Mouse (Mus musculus): Measurements from ENCODE around the gene Col19a1. TPM values are rescaled to one million over a fixed set of nuclear protein-coding genes. Genes with fewer than 3 reads are reported as not detected.

Col19a1 gene
- polyA plus RNA-seq, 1 experiment: 1.2 TPM

GRCm38 (mm10) chr1:24452159-24452558 is 135.1 kb downstream of the Col19a1 start:
- 77% methylated on average over 7 of the region's 7 CpGs for WGBS
- Histone ChIP-seq H3K4me3 (replicated peaks; ENCODE audit: control insufficient read depth, low read depth, low read length) (no peak overlapping the region), H3K27ac (ENCODE audit: control insufficient read depth, insufficient read depth, low read depth, low read length, poor library complexity) (no peak overlapping the region), H3K4me1 (ENCODE audit: control insufficient read depth, insufficient read depth, low read length) (no peaks in the 10 kb centered on the region)
- TF ChIP-seq POLR2A (IDR thresholded peaks at IDR 0.05; ENCODE audit: borderline replicate concordance, control insufficient read depth, low read depth, low read length): no peak
- TF ChIP-seq CTCF (IDR thresholded peaks at IDR 0.05; ENCODE audit: control insufficient read depth, insufficient read depth, low read length): no peak

- no peak overlapping the region for H3K27ac ChIP-seq (ENCODE audit: control insufficient read depth, insufficient read depth, low read depth, low read length, poor library complexity)
- no peak for TF ChIP-seq CTCF (IDR thresholded peaks at IDR 0.05; ENCODE audit: control insufficient read depth, insufficient read depth, low read length)
- TF ChIP-seq POLR2A (IDR thresholded peaks at IDR 0.05; ENCODE audit: borderline replicate concordance, control insufficient read depth, low read depth, low read length): no peak
- no peaks in the 10 kb centered on the region for H3K4me1 ChIP-seq (ENCODE audit: control insufficient read depth, insufficient read depth, low read length)
Measured at GRCm38 (mm10) chr1:24437425-24437824, 149.8 kb downstream of the Col19a1 start.

GRCm38 (mm10) chr1:24428306-24428705 is 159.0 kb downstream of the Col19a1 start:
- Histone ChIP-seq H3K27ac (ENCODE audit: control insufficient read depth, insufficient read depth, low read depth, low read length, poor library complexity) (no peak overlapping the region), H3K4me1 (ENCODE audit: control insufficient read depth, insufficient read depth, low read length) (no peaks in the 10 kb centered on the region), H3K4me3 (replicated peaks; ENCODE audit: control insufficient read depth, low read depth, low read length) (no peak overlapping the region)
- 88% methylated on average over 5 of the region's 5 CpGs for WGBS
- TF ChIP-seq POLR2A (IDR thresholded peaks at IDR 0.05; ENCODE audit: borderline replicate concordance, control insufficient read depth, low read depth, low read length): no peak
- TF ChIP-seq CTCF (IDR thresholded peaks at IDR 0.05; ENCODE audit: control insufficient read depth, insufficient read depth, low read length): no peak

More at GRCm38 (mm10) chr1:24437425-24437824, 149.8 kb downstream of the Col19a1 start:
- no peak overlapping the region for H3K4me3 ChIP-seq (replicated peaks; ENCODE audit: control insufficient read depth, low read depth, low read length)

- 37% methylated on average over 8 of the region's 8 CpGs for WGBS
- no peak for TF ChIP-seq POLR2A (IDR thresholded peaks at IDR 0.05; ENCODE audit: borderline replicate concordance, control insufficient read depth, low read depth, low read length)
- TF ChIP-seq CTCF (IDR thresholded peaks at IDR 0.05; ENCODE audit: control insufficient read depth, insufficient read depth, low read length): no peak
- Histone ChIP-seq H3K4me3 (replicated peaks; ENCODE audit: control insufficient read depth, low read depth, low read length) (no peak overlapping the region), H3K27ac (ENCODE audit: control insufficient read depth, insufficient read depth, low read depth, low read length, poor library complexity) (no peak overlapping the region), H3K4me1 (ENCODE audit: control insufficient read depth, insufficient read depth, low read length) (no peaks in the 10 kb centered on the region)
Measured at GRCm38 (mm10) chr1:24378125-24378821, 209.0 kb downstream of the Col19a1 start.

GRCm38 (mm10) chr1:24374902-24375301 is 212.4 kb downstream of the Col19a1 start:
- Histone ChIP-seq H3K4me1 (ENCODE audit: control insufficient read depth, insufficient read depth, low read length) (no peaks in the 10 kb centered on the region), H3K4me3 (replicated peaks; ENCODE audit: control insufficient read depth, low read depth, low read length) (no peak overlapping the region), H3K27ac (ENCODE audit: control insufficient read depth, insufficient read depth, low read depth, low read length, poor library complexity) (no peak overlapping the region)
- 16% methylated on average over 2 of the region's 2 CpGs for WGBS
- no peak for TF ChIP-seq CTCF (IDR thresholded peaks at IDR 0.05; ENCODE audit: control insufficient read depth, insufficient read depth, low read length)
- no peak for TF ChIP-seq POLR2A (IDR thresholded peaks at IDR 0.05; ENCODE audit: borderline replicate concordance, control insufficient read depth, low read depth, low read length)

- no peak for TF ChIP-seq CTCF (IDR thresholded peaks at IDR 0.05; ENCODE audit: control insufficient read depth, insufficient read depth, low read length)
- no peak for TF ChIP-seq POLR2A (IDR thresholded peaks at IDR 0.05; ENCODE audit: borderline replicate concordance, control insufficient read depth, low read depth, low read length)
- WGBS: 67% methylated on average over 3 of the region's 3 CpGs
Measured at GRCm38 (mm10) chr1:24373671-24374070, 213.6 kb downstream of the Col19a1 start.

GRCm38 (mm10) chr1:24372471-24373258 is 214.6 kb downstream of the Col19a1 start:
- Histone ChIP-seq H3K4me1 (ENCODE audit: control insufficient read depth, insufficient read depth, low read length) (no peaks in the 10 kb centered on the region), H3K4me3 (replicated peaks; ENCODE audit: control insufficient read depth, low read depth, low read length) (no peak overlapping the region), H3K27ac (ENCODE audit: control insufficient read depth, insufficient read depth, low read depth, low read length, poor library complexity) (no peak overlapping the region)
- TF ChIP-seq POLR2A (IDR thresholded peaks at IDR 0.05; ENCODE audit: borderline replicate concordance, control insufficient read depth, low read depth, low read length): no peak
- no peak for TF ChIP-seq CTCF (IDR thresholded peaks at IDR 0.05; ENCODE audit: control insufficient read depth, insufficient read depth, low read length)
- WGBS: 59% methylated on average over 4 of the region's 4 CpGs

More at GRCm38 (mm10) chr1:24373671-24374070, 213.6 kb downstream of the Col19a1 start:
- Histone ChIP-seq H3K4me3 (replicated peaks; ENCODE audit: control insufficient read depth, low read depth, low read length) (no peak overlapping the region), H3K4me1 (ENCODE audit: control insufficient read depth, insufficient read depth, low read length) (no peaks in the 10 kb centered on the region), H3K27ac (ENCODE audit: control insufficient read depth, insufficient read depth, low read depth, low read length, poor library complexity) (no peak overlapping the region)
